Mouse (Mus musculus) spleen, adult 2 months (tissue): ENCODE measurements at regions not wholly inside any gene's neighbourhood (a gene's known extent, or its start where the extent isn't known, plus 50 kb on each side); places are given as distances from the start of the nearest gene placed in this dataset.

Source experiments
- CTCF ChIP-seq: fragments of 200-500 bp; IDR thresholded peaks from 2 replicates; pipeline ENCODE4 v1.5.1; 2011; ENCODE audit warnings: mild to moderate bottlenecking, inconsistent platforms; ENCODE audit not compliant: insufficient read depth, insufficient read length, insufficient replicate concordance; ENCODE audit errors: extremely low read depth
- POLR2A ChIP-seq: fragments of 200-500 bp; IDR thresholded peaks from 2 replicates; pipeline ENCODE4 v1.6.1; 2011; ENCODE audit warnings: low read depth, low read length, inconsistent platforms

DNA sequence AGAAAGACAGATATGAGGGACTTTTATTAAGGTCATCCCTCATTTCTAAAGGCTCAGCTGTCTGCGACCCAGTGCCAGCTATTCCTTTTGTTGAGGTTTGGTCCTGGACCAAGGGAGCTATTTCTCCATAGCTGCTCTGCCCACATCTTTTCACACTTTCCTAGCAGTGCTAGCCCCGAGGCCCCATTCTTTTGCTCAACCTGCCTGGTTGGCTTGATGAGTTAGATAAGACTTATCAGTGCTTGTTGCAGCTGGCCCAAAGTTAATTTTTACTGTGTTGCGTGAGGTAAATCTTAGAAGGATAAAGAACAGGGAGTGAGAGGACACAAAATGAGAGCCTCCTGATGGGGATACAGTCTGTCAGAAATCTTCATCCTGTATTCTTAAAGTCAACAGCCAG is 138.5 kb upstream of the Mylip start:
- no peak for TF ChIP-seq POLR2A
- no peak for TF ChIP-seq CTCF
